Mouse (Mus musculus) T-helper 17 cell (primary cell): ENCODE measurements around the gene Taf1.
"Not testable (repeated sequence)": the region's sequence is repeated elsewhere in the genome, so short reads cannot be mapped to it uniquely, and the experiment has no call there.

Experiments
- in situ Hi-C, 2 experiments: fragments of 300-600 bp; cut with MboI, MseI; formaldehyde crosslinking; loops; 1 replicate in 1 of 2; 2 replicates in 1 of 2; pipeline ENCODE4 v1.15.1; 2025; ENCODE audit warnings: high pct_unique_total_duplicates in 2 of 2

Gene Taf1

DNA sequence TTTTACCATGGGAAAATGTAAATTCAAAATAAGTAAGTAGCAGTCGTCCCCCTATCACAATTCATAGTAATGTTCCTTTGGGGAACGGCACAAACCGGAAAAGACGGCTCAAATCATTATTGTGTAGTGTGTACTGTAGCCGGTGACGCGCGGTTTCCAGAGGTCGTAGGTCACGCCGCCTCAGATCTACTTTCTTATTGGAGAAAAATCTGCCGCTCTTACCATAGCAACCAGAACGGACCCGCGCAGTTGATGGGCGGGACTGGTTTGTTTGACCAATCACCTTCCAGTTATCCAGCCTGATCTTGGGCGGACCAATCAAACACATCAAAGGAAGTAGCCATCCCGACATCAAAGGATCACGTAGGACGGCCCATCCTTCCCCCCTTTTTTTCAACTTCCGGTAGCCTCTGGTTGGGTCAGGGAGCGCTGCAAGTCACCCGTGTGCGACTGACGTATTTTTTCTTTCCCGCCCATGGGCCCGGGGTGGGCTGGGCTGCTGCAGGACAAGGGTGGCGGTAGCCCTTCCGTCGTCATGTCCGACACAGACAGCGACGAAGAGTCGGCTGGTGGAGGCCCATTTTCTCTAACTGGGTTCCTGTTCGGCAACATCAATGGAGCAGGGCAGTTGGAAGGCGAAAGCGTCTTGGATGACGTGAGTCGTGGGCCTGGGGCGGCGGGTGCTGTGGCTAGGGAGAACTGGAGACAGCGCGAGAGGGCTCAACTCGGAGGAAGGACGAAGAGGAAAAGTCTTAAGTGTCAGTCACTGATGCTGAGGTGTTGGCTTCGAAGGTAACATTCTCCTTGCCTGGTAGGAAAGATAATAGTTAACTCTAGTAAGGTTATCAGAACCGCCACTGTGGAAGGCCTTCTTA lies at the start of gene Taf1:
Gene Taf1, plus strand, starts transcription at position 388 of the 875 bp plus-strand sequence.
- in situ Hi-C loops = no loop called here

DNA sequence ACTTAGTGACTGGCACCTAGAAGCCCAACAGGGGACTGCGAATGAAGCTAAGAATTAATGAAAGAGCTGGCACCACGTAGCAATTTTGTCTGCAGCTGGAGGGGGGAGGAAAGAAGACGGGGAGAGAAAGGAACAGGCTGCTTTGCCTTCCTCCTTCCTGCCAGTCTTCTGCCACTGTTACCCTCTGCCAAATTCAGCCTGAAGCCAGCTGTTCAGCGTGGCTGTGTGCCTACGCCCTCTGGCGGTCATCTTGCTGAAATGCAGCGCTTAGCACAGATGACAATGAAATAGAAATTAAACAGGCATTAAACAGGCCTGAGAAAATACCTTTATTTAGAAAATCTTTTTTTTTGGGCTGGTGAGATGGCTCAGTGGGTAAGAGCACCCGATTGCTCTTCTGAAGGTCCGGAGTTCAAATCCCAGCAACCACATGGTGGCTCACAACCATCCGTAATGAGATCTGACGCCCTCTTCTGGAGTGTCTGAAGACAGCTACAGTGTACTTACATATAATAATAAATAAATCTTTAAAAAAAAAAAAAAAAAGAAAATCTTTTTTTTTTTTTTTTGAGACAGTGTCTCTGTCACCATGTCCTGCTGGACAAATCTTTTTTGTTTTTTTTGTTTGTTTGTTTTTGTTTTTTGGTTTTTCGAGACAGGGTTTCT lies 45.9 kb upstream of the Taf1 start:
- in situ Hi-C loops = not testable (repeated sequence)

DNA sequence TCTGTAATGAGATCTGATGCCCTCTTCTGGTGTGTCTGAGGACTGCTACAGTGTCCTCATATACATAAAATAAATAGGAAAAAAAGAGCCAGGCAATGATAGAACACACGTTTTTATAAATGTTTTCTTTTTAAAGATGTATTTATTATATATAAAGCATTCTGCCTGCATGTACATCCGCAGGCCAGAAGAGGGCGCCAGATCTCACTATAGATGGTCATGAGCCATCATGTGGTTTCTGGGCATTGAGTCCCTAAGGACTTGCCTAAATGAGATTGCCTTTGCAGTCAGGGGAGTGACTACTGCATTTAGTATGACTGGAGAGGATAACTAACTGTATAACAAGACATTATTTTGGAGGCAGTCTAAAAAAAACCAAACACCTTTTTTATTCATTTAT lies 27.9 kb upstream of the Taf1 start:
- in situ Hi-C loops = no loop called here

DNA sequence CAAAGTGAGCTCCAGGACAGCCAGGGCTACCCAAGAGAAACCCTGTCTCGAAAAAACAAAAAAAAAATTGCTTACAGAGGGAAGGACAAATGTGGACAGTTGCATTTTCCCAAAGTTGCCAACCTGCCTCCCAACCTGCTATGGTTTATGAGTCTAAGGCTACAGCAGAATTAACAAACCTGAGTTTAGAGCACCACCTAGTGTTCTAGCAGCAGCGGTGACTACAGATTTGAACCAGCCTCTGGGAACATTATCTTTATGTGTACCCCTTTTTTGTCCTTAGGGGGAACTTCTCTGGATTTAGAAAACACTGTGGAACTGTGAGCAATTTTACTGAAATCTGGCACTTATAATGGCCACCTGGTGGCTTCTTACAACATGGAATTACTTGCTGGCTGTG lies 16.8 kb upstream of the Taf1 start:
- in situ Hi-C loops = no loop called here

DNA sequence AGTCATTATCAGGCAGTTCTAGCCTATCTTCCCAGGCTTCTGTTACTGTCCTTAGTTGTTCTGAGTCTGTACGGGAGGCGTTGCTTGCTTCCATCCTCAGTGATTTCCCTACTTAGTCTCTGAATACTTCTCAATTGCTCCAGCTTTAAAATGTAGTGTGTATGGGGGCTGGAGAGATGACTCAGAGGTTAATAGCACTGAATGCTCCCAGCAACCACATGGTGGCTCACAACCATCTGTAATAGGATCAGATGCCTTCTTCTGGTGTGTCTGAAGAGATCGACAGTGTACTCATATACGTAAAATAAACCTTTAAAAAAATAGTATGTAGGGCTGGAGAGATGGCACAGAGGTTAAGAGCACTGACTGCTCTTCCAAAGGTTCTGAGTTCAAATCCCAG lies 14.5 kb upstream of the Taf1 start:
- in situ Hi-C loops = no loop called here

DNA sequence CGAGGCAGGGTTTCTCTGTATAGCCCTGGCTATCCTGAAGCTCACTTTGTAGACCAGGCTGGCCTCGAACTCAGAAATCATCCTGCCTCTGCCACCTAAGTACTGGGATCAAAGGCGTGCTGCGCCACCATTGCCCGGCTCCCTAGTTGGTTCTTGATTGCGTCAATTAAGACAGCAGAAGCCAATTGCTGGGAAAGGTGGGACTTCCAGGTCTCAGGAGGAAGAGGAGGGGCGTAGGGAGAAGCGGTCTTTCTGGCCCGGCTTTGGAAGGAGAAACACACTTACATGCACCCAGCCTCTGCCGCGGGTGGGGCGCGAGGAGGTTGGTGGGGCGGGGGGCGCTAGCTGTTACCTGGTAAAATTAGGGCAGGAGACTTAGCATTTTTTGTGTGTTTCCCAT lies 10.5 kb upstream of the Taf1 start:
- in situ Hi-C loops = no loop called here

DNA sequence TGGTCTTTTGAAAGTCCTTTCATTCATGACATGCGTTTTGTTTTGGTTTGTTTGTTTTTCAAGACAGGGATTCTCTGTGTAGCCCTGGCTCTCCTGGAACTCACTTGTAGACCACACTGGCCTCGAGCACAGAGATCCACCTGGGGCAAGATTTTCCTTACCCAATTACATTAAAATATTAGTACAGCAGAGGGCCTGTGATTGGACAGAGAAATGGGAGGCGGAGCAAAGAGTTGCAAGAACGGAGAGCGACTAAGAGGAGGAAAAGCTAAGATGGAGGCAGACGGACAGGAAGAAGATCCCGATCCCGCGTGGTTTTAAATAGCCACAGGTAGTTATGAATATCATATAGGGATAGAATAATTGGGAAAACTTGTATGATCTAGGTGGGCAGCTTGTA lies 5.2 kb upstream of the Taf1 start:
- in situ Hi-C loops = no loop called here

DNA sequence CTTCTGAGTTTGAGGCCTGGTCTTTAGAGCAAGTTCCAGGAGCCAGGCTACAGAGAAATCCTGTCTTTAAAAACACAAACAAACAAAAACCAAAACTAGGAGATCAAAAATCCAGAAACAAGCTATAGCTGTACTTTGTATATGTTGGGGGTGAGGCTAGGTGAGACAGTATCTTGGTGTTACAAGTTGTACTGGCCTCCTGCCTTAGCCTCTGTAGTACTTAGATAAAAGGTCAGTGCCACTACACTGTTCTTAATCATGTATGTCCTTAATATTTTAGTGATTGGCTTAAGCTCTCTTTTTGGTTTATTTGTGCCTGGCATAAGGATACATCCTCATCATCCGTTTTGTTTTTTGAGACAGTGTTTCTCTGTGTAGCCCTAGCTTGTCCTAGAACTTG lies 52.9 kb downstream of the Taf1 start:
- in situ Hi-C loops = no loop called here

DNA sequence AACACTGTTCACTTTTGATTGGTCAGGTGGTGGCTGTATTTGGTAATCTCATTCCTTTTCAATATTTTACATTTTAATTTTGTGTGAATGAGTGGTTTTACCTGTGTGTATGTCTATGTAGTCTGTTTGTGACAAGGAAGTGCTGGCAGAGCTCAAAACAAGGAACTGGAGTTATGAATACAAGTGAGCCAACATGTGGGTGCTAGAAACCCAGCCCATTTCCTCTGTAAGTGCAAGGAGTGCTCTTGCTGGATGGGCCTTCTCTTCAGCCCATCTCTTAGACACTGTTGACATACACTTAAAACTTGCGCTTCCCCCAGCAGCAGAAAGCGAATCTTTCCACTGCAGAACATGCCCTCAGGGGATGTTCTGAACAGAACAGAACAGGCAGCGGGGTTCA lies 83.6 kb downstream of the Taf1 start:
- in situ Hi-C loops = no loop called here

DNA sequence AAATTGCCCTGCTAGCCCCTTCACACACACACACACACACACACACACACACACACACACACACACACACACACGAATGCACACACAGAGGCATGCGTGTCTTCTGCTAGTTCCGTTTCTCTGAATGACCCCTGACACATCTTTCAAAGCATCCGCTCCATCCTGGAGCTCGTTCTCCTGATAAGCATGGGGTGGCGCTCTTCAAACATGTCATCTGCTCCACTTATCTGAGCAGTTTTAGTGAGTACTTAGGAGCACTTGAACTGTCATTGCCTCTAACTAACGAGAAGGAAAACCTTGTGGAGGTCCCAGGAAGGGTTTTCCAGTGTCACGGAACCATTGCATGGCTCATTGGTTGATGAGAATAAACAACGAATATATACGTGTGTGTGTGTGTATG lies 85.4 kb downstream of the Taf1 start:
- in situ Hi-C loops = no loop called here

DNA sequence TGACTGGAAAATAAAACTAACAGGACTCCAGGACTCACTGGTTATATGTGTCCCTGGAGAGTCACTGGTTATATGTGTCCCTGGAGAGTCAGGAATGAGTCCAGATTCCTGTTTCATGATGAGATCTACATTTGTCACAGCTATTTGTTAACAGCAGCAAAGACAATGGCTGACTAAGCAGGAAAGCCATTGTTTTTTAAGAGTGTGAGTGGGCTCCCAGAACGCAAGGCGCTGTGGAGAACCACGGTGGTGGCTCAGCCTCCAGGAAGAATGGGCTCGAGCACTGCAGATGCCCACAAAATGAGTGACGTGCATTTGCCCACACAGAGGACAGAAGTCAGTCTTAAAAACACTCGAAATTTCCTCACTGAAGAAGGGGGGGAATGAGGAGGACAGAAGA lies 87.8 kb downstream of the Taf1 start:
- in situ Hi-C loops = no loop called here

DNA sequence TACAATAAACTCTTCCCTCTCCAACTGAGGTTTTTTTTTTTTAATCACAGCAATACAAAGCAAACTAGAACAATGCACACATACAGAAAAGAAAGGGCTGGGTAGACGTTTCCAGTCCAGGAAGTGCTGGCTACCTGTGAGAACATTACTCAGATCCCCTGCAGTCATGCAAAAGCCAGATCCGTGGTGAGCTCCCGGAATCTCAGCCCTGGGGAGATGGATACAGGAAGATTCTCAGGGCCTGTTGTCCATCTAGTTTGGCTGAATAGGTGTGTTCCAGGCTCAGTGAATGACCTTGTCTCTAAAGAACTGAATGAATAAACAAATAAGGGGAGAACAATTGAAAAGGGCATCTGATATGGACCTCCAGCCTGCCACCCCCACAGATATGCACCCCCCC lies 90.0 kb downstream of the Taf1 start:
- in situ Hi-C loops = no loop called here

DNA sequence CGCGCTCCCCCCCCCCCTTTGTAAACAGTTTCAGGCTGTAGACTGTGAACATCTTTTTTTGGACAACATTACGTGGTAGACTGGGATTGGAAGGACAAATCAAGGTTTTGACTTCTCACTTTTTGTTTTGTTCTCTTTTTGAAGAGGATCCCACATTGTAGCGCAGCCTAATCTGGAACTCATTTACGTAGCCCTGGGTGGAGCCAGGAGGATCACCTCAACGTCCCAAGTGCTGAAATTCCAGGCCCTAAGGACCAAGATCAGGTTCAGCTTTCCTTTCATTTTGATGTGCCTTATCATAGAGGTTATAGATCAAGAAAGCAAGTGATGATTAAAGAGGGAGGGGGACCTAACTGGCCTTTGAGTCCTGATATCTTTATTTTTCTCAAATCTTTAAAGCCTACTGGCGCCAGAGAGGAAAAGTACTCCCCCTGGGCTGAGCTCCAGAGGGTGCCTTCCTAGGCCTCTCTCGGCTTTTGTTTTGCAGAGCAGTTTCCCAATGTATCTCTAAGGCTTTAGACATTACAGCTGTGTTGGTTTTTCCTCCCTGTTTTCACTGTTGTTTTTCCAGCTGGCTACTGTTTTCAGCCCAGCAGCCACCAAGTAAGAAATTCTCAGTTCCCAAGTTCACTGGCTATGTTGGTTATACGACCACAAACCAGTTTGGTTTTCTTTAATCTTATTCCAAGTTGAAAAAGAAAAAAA lies 104.4 kb downstream of the Taf1 start:
- in situ Hi-C loops = no loop called here

DNA sequence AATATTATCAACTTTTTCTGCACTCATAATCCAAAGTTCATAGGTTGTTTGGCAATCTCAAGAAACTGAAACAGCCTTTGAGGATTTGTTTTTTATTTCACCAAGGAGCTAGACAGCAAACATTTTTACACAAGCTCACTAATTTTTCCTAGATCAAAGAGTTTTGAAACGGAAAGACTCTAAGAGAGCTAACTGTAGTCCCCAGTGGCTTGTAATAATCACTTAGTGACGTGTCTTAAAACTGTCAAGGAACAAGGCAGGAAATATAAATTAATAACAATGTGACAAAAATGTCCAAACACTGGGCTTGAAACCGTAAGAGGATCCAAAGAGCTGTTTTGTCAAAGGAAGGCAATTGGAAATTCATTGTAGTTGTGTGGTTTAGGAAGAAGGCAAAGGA lies 106.3 kb downstream of the Taf1 start:
- in situ Hi-C loops = no loop called here

DNA sequence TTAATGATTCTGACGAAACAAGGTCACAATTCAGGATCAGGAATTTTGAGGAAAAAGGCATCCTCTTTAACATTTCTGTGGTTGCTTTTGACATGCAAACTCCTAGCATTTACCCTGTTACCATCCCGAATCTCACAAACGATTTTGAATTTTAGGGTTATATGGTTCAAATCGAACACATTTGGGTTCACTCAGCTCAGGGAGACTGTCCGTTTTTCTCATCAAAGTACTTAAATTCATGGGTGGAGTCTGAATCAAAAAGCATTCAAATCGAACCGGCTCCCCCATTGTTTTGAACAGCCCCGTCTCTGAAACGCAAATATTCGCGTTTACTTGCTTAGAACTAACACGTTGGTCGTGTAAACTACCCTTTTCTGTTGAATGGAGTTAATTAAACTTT lies 106.8 kb downstream of the Taf1 start:
- in situ Hi-C loops = no loop called here

DNA sequence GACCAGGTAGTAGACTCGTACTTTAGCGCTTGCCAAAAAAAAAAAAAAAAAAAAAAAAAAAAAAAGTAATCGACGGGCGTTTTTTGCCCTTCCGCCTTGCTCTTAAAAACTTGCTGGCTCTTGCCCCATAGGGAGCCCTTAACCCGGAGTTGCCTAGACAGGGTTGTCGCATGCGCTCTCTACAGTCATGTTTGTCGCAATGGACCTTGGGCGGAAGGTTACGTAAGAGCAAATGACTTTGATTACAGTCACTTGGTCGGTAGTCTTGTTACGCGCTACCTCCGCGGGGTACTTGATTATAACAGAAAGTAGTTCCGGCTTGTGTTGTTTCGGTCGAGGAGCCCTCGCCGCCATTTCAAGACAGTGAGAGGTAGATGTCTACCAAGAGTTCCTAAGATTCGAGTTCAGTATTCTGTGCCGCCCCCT lies 107.2 kb downstream of the Taf1 start, which contains the start of gene Ogt:
Gene Ogt, plus strand, starts transcription at position 320 of the 426 bp plus-strand sequence.
- in situ Hi-C loops = no loop called here

DNA sequence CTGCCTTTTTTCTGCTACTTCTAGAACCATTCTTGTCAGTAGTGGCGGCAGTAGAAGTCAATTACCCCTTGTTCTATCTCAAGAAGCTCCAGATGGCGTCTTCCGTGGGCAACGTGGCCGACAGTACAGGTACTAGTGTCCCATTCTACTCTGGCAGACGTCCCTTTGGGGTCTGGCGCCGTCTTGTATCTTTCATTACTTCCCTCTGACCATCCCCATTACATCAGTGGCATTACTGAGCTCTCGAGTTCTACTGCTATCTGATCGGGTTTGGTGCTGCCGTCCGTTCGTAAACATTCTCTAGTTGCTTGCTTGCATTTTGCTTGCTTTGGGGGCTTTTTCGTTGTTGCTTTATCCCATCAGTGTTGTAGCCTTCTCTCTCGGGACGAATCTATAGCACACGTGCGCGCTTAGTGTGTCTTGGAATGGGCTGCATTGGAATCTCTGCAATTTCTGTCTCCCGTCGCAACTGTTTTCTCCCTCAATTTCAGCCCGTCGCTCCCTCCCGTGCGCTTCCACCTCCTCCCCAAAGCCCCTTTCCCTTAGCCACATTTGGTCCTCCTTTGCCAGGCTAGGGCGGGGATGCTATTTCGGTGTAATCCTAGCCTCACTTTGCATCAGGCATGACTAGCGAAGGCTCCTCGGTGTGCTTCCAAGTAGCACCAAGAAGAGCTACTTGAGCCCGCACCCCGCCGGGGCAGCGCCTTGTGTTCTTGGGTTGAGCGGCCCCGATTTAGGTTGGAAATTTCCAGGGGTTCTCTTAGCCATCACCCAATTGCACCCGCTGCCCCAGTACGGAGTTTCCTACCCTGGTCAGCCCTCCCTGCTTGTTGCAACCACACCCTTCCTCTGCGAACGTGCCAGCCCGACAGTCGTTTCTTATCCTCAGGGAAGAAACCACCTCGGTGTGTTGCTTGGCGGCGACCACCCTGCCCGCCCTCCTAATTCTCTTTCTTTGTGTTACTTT lies 107.9 kb downstream of the Taf1 start:
- in situ Hi-C loops = no loop called here

DNA sequence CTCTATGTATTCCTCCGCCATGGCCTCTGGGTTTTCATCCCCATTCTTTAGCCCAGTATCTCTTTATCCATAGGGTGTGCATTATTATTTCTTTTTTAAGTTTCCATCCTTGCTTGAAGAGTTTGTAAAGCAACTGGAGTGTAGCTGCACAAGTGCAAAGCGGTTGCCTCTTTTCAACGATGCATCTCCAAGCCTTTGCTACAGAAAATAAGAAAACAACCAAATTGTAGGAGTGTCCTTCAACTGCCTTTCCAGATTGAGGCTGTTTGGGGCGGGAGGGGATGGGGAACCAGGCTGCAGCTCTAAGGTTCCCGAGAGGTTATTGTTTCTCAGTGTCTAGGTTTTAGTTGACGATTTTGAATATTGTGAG lies 108.6 kb downstream of the Taf1 start:
- in situ Hi-C loops = no loop called here

DNA sequence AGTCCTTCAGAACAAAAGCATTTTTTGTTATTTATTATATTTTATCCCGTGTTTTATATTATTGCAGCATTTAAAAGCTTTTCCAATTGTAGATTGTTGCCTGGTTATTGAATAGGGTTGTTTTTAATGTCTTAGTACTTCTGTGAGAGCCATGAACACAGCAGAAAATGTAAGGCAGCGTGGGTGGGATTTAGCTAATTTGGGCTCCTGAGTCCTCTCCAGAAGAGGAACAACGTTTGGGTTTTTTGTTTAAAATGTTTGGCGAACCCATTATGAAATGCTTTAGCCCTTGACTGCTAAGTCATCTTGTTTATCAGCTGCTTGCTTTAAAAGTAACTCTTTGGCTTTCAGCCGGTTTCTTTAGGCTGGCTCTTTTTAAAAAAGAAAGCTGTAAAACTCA lies 109.6 kb downstream of the Taf1 start:
- in situ Hi-C loops = no loop called here

DNA sequence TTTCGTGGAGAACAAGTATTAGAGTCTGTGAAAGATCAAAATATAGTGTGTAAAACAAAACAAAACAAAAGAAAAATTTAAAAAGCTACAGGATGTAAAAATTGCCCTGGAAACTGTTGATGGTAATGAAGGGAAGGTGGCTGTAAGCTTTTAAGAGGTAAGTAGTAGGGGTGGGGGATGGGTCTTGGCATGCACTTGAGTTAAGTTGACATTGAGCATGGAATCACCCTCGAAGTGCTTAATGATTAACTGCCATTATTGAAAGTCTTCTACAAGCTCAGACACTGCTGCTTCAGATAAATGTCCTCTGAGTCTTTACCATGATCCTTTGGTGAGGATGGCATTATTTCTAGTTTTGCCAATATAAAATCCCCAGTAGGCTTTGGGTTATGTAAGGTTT lies 112.8 kb downstream of the Taf1 start:
- in situ Hi-C loops = no loop called here

DNA sequence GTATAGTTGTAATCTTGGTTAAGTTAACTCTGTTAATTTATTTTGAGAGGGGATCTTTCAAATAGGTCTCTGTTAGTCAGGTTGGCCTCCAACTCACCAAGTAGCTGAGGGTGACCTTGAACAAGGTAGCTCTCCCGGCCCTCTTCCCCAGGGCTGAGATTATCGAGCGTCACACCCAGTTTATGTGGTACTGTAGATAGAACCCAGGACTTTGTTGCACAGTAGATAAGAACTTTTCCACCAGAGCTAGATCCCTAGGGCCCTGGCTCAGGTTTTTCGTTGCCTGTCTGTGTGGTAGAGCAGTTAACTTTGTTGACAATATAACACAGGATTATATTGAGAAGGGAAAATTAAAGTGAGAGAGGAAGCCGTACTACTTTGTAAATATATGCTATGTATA lies 114.1 kb downstream of the Taf1 start:
- in situ Hi-C loops = no loop called here
